Mouse (Mus musculus) inflammation-experienced regulatory T-cells (primary cell): ENCODE data around the gene Wdr66. TPM values are rescaled to one million over a fixed set of nuclear protein-coding genes. Genes with fewer than 3 reads are reported as not detected.

ENCODE experiments used
- polyA plus RNA-seq, 2 experiments: library from polyadenylated mRNA; unstranded; fragments of 100-300 nt; shearing (Covaris generic); gene quantifications; one replicate each; pipeline ENCODE4 v1.2.1; 2017

Wdr66 gene
- 1 to 10 TPM; 1.8 to 3.1 TPM for polyA plus RNA-seq

GRCm38 (mm10) chr5:123251834-123252233, at the start of gene Wdr66:
Gene Wdr66 (plus strand): TSS chr5:123252102.

GRCm38 (mm10) chr5:123343707-123344627, 92.1 kb downstream of the Wdr66 start, which contains the start of gene Bcl7a:
Gene Bcl7a (plus strand): TSS chr5:123343834.

Other genes starting within 250 kb of the Wdr66 start
- gene Orai1, start 237.0 kb upstream of the Wdr66 start, polyA plus RNA-seq: 100 to 1,000 TPM; 141 to 160 TPM
- 1 to 10 TPM in 1 of 2 experiments, under 1 TPM in 1; 0.95 to 2.7 TPM for gene Morn3, start 205.1 kb upstream of the Wdr66 start, polyA plus RNA-seq
- 1 to 10 TPM; 5.2 to 7.4 TPM for gene Tmem120b, start 183.7 kb upstream of the Wdr66 start, polyA plus RNA-seq
- gene Rhof, start 119.4 kb upstream of the Wdr66 start, polyA plus RNA-seq: 100 to 1,000 TPM; 197 to 225 TPM
- gene Setd1b, start 109.9 kb upstream of the Wdr66 start, polyA plus RNA-seq: 1 to 10 TPM; 8.2 to 9.2 TPM
- gene Psmd9, start 82.7 kb upstream of the Wdr66 start, polyA plus RNA-seq: 10 to 100 TPM; 47.8 to 56.9 TPM
- gene Hpd, start 69.4 kb upstream of the Wdr66 start, polyA plus RNA-seq: 1 to 10 TPM in 1 of 2 experiments, not detected in 1; 1.8 TPM
- gene Bcl7a, start 91.7 kb downstream of the Wdr66 start, polyA plus RNA-seq: 1 to 10 TPM; 6.6 to 7.8 TPM
- 10 to 100 TPM; 62.4 to 64.5 TPM for gene Mlxip, start 142.7 kb downstream of the Wdr66 start, polyA plus RNA-seq
- gene Lrrc43, start 237.2 kb downstream of the Wdr66 start, polyA plus RNA-seq: not detected
- gene Il31, start 237.4 kb downstream of the Wdr66 start, polyA plus RNA-seq: not detected